Mouse (Mus musculus) adrenal gland, postnatal 36 days (tissue): ENCODE measurements around the gene Scp2. TPM values are rescaled to one million over a fixed set of nuclear protein-coding genes. Genes with fewer than 3 reads are reported as not detected.
A peak's percentile ranks its signal among the peaks of the same experiment; 100 is the strongest.
"Not testable (repeated sequence)": the region's sequence is repeated elsewhere in the genome, so short reads cannot be mapped to it uniquely, and the experiment has no call there.

Source experiments
- DNase-seq, 2 experiments: peaks; one replicate each; pipeline ENCODE4 v3.0.0; 2021; ENCODE audit warnings: mixed read lengths in 1 of 2
- total RNA-seq, 2 experiments: library from RNA; stranded (reverse); gene quantifications; 2 replicates each; pipeline ENCODE4 v1.2.3; 2021

Gene Scp2
- total RNA-seq, 2 experiments from 2014 or later = 321 to 364 TPM

DNA sequence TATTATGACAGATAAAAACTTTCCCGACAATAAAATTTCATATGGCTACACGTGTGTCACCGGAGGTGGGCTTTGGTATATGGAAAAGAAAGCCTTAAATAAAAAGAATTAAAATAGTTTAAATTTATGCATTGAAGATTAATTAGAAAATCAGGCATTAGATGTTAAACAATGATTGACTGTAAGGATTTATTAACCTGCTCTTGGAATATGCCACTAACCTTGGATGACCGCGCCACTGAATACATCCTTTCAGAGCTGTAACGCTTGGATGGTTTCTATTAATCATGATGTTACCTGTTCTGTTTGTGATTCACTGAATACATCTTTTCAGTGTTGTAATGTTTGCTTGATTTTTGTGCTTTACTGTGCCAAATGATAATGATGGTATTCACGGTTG, 35.1 kb downstream of the Scp2 start:
- DNase-seq = no peak

DNA sequence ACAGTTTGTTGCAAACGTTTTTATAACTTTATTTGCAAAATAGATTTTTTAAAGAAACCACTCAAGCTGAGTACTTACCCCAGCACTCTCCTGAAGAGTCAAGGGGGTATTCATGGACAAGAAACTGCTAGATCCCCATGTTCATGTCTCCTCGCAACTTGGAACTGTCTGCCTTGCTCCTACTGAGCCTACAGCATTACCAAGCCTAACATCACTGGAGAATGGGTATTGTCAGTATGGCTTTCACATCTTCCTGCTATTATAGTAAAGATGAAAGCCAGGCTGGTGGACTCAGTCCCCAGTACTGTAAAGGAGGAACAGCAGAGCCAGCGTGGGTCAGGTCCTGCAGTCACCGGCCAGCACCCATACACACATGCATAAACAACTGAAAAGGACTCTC, 48.5 kb downstream of the Scp2 start, which contains the start of gene Podn:
TSS of gene Podn (minus strand) at position 101 of the 400 bp plus-strand sequence.
- no peak for DNase-seq

DNA sequence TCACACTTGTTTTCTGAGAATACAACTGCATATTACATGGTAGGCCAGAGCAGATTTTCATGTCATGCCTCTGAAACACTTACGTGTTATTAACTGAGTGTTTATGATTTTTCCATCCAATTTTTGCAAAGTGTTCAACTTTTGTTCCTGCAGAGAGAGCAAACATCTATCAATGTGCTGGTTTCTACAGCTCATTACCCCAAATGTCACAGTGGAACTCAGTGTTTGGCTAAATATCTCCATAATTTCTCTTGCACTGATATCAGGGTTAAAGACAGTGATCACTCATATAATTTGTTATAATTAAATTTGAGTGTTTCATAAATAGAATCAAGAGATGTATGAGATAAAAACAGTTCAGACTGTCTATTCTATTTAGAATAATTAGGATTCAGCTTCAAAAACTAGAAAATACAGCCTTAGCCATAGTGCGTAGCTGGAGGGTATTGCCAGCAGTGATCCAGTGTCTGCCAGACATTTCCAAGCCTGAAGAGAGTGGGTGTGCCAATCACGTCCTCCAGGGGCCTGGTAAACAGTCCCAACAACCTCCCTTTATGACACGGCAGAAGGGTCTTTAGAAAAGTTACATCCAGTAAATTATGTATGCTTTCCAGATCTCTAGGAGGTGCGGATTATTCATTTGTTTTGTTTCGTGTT, 51.9 kb downstream of the Scp2 start:
- DNase-seq = no peak

DNA sequence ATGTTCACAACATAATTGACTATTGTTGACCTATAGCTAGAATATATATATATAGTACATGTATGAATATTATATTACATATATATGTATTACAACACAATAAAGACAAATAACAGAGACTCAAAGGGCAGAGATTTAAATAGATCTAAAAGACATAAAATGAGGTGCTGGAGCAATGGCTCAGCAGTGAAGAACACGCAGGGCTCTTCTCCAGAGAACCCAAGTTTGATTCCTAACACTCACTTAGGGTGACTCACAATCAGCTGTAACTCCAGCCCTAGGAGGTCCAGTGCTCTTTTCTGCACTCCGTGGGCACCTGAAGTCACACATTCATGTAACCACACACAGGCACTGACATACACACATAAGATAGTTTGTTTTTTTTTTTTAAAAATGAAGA, 60.8 kb downstream of the Scp2 start:
- DNase-seq = no peak

DNA sequence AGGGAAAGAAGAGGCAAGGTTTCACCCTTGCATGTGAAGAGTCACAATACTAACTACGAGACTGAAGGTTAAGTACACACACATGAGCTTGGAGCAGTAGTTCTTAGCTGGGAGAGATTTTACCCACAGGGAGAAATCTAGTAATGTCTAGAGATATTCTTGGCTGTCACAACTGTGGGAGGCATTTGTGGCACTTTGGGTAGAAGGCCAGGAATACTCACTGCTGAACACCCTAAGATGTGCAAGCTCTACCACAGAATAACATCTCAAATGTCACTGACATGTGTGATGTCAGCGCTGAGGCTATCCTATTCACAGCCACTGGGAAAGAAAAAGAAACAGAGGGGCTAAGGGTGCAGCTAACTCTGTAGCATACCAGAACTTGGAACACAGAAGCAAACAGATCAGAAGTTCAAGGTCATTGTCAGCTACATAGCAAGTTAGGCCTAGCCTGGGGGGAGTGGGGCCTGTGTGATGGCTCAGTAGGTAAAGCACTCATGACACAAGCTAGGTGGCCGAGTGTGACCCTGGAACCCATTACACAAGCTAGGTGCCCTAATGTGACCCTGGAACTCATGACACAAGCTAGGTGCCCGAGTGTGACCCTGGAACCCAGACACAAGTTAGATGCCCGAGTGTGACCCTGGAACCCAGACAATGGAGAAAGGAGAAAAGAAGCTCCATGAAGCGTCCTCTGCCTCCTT, 61.6 kb downstream of the Scp2 start:
- DNase-seq = peak in 1 of 2 experiments; percentile 11

DNA sequence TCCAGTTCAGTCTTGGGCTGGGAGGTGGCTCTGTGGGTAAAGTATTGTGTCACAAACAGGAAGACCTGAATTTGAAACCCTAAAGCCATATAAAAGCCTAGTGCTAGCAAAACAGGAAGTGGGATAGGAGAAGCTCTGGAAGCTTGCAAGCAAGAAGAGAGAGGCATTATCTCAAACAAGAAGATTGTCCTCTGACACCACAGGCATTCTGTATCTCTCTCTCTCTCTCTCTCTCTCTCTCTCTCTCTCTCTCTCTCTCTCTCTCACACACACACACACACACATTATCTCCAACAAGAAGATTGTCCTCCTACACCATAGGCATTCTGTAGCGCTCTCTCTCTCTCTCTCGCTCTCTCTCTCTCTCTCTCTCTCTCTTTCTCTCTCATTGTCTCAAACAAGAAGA, 62.4 kb downstream of the Scp2 start:
- DNase-seq = no peak

DNA sequence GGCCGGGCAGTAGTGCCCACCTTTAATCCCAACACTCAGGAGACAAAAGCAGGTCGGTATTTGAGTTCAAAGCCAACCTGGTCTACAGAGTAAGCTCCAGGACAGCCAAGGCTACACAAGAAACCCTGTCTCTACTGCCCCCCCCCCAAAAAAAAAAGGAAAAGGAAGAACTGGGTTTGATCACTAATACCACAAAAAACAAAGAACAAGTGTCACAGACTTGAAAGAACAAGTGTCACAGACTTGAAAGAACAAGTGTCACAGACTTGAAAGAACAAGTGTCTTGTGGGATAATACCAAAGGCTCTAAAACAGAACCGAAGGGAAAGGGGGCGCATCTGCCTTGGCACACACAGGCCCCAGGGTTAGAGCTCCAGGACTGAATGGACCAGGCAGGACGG, 63.9 kb downstream of the Scp2 start:
- no peak for DNase-seq

DNA sequence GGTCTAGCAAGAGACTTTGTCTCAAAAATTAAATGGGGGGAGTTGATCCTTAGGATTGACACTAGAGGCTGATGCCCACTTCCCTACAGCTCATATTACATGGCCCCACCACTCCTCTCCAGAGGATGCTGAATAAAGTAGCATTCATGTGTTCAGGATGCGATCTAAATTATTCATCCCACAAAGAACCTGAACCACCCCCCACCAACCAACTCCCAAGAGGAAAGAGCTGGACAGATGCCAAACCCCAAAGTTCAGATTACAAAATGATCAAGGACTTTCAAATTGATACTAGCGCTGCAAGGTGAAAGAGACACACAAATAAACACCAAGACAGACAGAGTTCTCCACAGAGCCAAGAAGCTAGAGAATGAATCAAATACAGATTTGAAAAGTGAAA, 65.0 kb downstream of the Scp2 start:
- DNase-seq = peak in 1 of 2 experiments; percentile 27

DNA sequence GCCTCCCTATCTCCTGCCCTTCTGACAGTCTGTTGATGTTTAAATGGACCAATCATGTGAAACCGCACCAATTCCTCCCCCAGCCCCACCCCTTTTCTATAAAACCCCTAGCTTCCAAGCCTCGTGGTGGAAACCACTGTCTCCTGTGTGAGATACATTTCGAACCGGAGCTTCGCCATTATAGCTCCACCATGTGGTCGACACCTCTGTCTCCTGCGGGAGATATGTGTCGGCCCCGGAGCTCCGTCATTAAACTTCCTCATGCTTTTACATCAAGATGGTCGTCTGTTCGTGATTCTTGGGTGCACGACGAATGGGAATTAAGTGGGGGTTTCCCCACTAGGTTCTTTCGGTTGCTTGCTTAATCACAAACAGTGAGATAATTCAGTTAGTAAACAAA, 65.6 kb downstream of the Scp2 start:
- not testable (repeated sequence) for DNase-seq

DNA sequence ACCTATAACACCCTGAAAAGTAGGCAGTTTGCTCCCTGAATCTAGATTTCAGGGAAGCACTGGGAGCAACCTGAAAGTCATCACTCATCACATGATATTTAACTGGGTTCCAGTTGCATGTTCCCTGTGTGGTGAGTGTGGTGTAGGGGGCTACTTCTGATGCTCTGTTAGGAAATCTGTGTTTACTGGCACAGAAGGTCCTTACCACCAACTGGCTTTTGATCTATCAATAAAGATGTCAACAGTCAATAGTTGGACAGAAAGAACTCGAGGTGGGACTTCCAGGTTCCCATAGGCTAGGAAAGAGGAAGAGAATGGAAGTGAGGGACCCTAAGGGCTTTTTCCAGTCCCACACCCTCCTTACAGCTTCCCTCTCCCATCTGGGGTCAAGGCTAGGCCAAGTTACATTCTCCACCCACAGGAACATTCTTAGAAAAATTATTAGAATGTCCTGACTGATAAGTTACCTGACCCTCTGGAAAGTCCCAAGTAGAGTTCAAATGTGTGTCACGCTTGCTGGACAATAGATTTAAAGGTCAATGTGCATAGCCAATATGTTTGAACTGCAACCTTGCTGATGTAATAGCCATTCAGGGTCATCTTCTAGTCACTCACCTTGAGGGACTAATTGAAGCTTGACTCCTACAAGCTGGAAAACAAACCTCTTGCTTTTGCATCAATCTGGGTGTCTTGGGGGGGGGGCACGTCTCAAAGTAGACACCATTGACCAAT, 67.4 kb downstream of the Scp2 start:
- no peak for DNase-seq

DNA sequence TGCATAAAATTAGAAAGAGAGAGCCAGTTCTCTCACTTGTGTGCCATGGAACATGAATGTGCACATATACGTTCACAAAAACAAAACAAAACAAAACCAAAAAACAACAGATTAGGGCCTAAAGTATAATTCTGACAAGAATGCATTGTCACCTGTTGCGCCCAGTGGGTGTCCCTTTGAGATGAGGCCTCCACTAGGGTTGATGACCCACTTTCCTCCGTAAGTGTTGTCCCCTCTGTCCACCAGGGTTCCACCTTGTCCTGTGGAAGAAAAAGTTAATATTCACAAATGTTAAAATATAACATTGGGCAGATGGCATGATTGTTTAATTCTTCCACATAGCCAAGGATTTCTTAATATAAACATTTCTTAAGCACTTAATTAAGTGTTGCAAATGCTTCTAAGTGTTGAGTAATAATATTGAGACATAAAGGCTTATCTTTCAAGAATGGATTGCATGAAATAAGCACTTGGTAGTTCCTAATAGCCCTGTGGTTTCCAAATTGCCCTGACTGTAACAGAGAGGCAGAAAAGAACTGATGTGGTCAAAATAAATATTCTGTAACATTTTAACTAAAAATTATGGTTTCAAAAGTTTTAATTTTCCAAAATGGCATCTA, 70.5 kb downstream of the Scp2 start:
- no peak for DNase-seq

DNA sequence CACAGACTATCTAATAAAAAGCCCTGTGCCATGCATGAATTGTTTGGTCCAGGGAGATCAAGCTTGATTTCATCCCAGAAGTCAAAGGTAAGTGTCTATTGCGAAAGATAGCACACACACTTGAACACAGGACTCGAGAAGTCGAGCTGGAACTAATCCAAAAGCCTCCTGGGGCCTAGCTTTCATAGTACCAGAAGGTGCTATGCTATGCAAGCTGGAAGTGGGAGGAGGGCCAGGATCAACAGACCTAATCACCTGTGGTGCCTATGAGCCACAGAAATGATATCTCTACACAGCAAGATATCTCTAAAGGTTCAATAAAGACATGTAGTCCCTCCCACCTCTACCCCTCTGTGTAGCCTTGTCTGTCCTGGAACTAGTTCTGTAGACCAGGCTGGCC, 72.7 kb downstream of the Scp2 start:
- peak in 1 of 2 experiments; percentile 16 for DNase-seq

DNA sequence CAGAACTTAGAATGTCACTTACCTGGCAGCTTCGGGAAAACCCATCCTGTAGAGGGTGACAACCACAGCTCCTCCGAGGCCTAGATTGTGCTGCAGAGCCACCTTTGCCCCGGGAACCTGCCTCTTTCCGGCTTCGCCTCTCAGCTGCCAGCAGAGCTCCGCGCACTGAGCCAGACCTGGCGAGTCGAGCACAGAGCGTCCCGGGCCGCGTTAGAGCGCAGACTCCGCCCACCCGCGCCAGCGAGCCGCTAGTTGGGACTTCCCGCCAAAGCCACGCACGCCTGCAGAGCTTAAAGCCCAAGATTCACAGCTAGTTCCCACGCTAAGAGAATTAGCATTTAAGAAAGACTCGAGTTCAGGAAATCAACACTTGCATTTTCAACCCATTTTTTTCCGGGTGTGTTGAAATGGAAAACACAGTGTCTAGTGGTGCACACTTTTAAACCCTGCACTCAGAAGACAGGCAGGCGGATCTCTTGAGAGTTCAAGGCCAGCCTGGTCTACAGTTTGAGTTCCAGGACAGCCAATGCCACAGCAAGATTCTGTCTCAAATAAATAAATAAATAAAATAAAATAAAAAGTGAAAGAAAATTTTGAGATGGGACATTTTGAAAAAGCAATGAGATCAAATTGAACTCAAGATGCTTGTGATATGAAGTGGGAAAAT, 73.4 kb downstream of the Scp2 start:
- peak; percentile 98 to 99 for DNase-seq

DNA sequence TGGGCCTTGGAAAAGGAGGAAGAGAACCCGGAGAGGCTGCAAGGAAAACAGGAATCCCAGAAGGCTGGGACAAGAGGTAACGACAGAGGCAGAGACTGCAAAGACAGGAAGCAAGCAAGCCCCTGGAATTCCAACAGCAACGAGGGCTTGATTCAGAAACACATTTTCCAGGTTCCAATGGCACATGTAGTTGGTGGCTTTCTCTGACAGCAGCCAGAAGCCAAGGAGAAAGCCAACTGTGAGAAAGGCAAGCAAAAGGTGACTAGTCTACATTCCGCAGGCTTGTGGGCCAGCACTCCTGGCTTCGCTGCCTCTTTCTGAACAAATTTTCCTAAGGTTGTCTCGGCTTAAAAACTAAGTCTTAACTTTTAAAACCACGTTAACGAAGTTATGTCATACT, 74.1 kb downstream of the Scp2 start:
- DNase-seq = no peak

DNA sequence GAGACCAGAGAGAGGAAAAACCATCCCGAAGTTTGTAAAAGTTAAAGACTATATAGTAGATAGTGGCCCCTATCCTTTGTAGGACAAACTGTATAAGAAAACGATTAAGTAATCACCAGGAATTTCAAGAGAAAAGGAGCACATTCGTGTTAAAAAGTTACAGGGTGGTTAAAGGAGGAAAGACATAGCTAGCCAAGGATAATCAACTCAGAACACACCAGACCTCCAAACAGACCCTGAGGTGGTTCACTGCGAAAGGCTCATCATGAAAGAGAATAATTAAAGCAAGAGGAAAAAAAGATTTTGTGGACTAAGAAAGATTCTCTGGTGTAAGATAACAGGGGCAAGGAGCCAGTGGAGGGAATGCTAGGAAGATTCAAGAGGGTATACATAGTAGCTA, 74.5 kb downstream of the Scp2 start:
- no peak for DNase-seq

DNA sequence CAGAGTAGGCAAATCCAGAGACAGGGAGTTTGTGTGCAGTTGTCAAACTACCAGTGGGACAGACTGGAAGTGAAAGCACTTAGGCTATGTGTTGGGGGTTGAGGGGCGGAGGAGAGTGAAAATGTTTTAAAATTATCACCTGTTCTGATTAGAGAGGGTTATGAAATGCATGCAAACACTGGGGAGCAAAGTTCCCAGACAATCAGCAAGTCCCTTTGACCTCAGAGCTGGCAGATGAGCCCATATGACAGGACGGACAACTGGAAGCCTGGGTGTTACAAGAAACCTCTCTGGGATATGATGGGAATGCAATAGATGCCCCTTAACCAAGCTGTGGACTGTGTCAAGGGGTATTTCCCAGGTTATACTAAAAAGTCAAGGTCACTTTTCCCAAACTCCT, 76.7 kb downstream of the Scp2 start:
- no peak for DNase-seq

DNA sequence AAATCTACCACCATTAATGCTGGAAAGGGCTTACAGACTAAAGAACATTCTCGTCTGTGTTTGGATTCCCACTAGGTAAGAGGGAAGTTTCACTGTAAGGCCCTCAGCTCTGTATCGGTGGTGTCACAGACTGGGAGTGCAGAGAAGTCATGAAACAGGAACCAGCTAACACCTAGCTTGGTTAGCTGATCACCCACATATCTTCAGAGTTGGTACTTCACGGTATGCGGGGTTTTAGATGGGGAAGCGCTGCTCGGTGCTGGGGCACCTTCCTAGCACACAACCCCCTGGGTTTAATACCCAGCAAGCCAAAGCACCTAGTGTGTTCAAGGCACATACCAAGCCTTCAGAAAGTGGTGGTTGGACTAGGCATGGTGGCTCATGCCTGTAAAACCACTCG, 77.5 kb downstream of the Scp2 start:
- no peak for DNase-seq

DNA sequence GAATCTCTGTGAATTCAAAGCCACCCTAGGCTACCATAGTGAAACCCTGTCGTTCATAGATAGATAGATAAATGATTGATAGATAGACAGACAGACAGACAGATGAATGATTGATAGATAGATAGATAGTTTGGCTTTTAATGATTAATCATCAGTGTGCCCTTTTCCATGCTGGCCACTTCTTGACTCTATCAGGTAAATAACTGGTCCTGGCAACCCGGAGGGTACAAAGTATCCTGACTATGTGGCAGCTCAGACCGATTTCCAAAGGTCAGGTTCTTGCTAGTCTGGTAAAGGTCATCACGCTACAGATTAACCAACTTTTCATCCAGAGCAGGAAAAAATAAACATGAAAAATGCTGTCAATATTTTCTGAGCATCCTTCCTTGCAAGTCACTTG, 78.2 kb downstream of the Scp2 start:
- DNase-seq = no peak

DNA sequence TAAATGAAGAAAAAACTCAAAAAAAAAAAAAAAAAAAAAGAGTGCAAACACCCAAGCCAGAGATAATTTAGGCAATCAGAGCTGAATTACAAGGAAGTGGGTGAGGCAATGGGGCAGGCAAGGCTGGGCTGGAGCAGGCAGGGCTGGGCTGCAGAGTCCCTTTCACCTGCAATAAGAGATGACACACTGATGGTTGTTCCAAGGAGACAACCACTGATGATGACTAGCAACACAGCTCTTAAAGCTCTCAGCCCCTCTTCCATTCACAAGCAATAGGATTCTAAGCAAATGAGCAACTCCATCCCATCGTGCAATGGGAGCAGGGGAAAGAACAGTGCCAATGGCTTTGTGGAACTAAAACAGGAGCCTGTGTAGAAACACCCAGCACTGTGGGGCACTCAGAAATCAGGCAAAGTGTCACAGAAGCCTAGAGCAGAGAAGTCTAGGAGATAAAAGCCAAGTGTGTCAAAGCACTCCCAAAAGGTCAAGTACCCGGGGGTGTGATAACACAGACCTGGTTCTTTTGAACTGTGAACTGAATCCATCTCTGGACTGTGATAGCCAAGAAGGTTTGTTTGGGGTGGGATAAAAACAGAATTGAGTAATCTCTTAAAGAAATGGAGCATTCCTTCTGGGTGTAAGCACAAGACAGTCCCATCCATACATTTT, 79.5 kb downstream of the Scp2 start:
- DNase-seq = no peak

DNA sequence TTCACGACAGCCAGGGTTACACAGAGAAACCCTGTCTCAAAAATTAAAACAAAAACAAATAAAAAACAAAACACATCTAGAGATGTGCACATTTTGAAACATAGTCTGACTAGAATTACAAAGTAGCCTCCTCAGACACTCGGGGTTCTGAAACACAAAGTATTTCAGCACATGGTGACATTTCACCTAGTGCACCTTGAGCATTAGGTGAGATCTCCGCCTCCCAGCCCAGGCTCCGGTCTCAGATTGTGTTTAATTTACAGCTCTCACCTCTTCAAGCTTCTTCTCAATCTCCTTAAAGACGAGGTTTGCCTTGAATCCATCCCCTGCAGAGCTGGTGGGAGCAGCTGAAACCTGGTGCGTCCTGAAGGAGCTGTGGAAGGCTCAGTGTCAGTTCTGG, 81.2 kb downstream of the Scp2 start:
- DNase-seq = no peak

DNA sequence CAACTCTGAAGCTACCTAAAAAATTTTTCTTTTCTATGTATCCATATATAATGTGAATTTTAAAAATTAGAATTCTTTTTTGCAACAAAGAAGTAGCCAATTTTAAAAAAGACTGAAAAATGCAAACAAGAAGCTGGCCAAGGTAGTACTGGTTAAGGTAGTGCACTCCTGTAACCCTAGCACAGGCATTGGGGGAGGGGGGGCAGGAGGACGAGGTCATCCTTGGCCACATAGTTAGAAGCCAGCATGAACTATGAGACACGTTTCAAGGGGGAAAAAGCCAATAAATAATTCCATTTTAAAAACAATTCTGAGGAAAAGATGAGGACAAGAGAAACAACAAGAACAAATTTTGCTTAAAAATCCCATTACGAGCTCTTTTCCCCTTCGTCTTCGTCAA, 82.3 kb downstream of the Scp2 start:
- no peak for DNase-seq

DNA sequence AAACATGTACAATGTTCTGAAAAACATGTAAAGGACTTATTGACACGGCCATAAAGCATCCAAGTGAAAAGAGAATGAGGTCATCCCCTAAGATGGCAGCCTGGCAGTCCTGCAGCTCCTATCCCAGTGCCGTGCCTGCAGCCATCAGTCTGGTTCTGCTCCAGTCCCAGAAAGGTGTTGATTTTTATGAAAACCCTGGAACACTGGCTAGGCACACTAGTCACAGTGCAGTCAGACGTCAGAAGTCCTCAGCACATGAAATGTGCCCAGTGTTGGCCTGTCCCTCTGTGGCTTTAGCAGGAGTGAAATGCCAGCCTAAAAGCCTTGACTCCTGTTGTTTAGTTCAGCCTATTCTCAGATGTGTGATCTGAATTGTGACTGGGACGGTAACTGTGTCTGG, 84.0 kb downstream of the Scp2 start:
- DNase-seq = no peak
